Mouse (Mus musculus) hindbrain, postnatal 0 days (tissue): ENCODE results near the gene Adam17. TPM values are rescaled to one million over a fixed set of nuclear protein-coding genes. Genes with fewer than 3 reads are reported as not detected.
A peak's percentile ranks its signal among the peaks of the same experiment; 100 is the strongest.

Source experiments
- ATAC-seq: fragments of 200-750 bp; cut with Nextera tagmentation; 2 replicates; pipeline ENCODE4 v1.8.0; 2017; ENCODE audit warnings: mild to moderate bottlenecking, moderate TSS enrichment, moderate library complexity
- DNase-seq: peaks from one replicate; pipeline ENCODE4 v3.0.0-alpha.2; 2015; ENCODE audit warnings: low spot score
- H3K27ac ChIP-seq: fragments of 300-500 bp; sonication (generic); 2 replicates; pipeline ENCODE4 v1.5.1; 2014; ENCODE audit warnings: mild to moderate bottlenecking
- H3K27me3 ChIP-seq: fragments of 300-500 bp; sonication (generic); 2 replicates; pipeline ENCODE4 v1.6.1; 2014; ENCODE audit warnings: low read length, mixed read lengths; ENCODE audit not compliant: insufficient read depth
- H3K36me3 ChIP-seq: fragments of 300-500 bp; sonication (generic); 2 replicates; pipeline ENCODE4 v1.6.1; 2014; ENCODE audit warnings: low read length, mixed read lengths; ENCODE audit not compliant: insufficient read depth
- H3K4me1 ChIP-seq: fragments of 300-500 bp; sonication (generic); 2 replicates; pipeline ENCODE4 v1.6.1; 2014; ENCODE audit warnings: antibody characterized with exemption, low read length, mixed read lengths; ENCODE audit not compliant: insufficient read depth
- H3K4me2 ChIP-seq: fragments of 300-500 bp; sonication (generic); 2 replicates; pipeline ENCODE4 v1.6.1; 2014; ENCODE audit warnings: low read depth, mild to moderate bottlenecking, low read length, moderate library complexity, mixed read lengths
- H3K4me3 ChIP-seq: fragments of 300-500 bp; sonication (generic); 2 replicates; pipeline ENCODE4 v1.5.1; 2014; ENCODE audit warnings: low read length
- H3K9ac ChIP-seq: fragments of 300-500 bp; sonication (generic); replicated peaks from 2 replicates; pipeline ENCODE4 v1.6.1; 2014; ENCODE audit warnings: mild to moderate bottlenecking, low read length, moderate library complexity, mixed read lengths
- H3K9me3 ChIP-seq: fragments of 300-500 bp; sonication (generic); 2 replicates; pipeline ENCODE4 v1.6.1; 2016; ENCODE audit warnings: low read length, mixed read lengths
- CTCF ChIP-seq: IDR thresholded peaks from 2 replicates; pipeline ENCODE4 v1.5.1; 2016; ENCODE audit warnings: antibody characterized with exemption, control low read depth, low read depth
- WGBS: fragments of 180-500 bp; shearing (Covaris S2); extraction: QIAGEN DNeasy Blood & Tissue Kit; methylation state at CpG from one replicate; pipeline ENCODE4 v1.1.7; 2014; 5-methylcytosine and 5-hydroxymethylcytosine counted together
- polyA plus RNA-seq: library from polyadenylated mRNA; unstranded; fragments of >200 nt; fragmentation: Nextera tagmentation; extraction: Ambion mirVana; gene quantifications from 2 replicates; pipeline ENCODE4 v1.2.1, GENCODE M21; 2015
- total RNA-seq: library from RNA; depleted of rRNA; stranded (reverse); fragments of >200 nt; gene quantifications from 2 replicates; pipeline ENCODE4 v1.2.3, GENCODE M21; 2014

Adam17 gene
- total and polyA plus RNA-seq, 2 experiments from 2014 or later = 13.9 to 18.9 TPM

DNA sequence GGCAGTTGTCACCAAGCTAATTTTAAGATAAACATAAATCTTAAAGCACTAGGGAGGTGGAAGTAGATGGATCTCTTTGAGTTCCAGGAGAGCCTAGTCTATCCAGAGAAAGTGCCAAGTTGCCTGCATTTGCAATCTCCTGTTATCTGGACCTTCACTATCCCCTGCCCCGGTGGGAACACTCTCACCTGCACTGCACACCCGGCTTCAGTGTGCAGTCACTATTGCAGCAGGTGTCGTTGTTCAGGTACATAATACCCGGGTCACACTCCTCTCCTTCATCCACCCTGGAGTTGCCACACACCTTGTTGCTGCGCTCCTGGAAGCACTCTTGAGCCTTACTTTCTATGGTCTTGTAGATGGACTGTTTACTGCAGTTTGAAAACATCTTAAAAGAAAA lies 39.7 kb downstream of the Adam17 start:
- Histone ChIP-seq H3K4me1 (no peaks in the 10 kb centered on the region), H3K9me3 (no peaks in the 10 kb centered on the region), H3K4me3 (no peak overlapping the region), H3K4me2 (no peak overlapping the region), H3K27me3 (no peaks in the 10 kb centered on the region), H3K9ac (no peak overlapping the region), H3K27ac (no peak overlapping the region), H3K36me3 (peaks cover 19% of the 10 kb centered on the region)
- ATAC-seq (no peak), DNase-seq (no peak)
- WGBS = 97% methylated on average over 5 of the region's 5 CpGs
- no peak for TF ChIP-seq CTCF

DNA sequence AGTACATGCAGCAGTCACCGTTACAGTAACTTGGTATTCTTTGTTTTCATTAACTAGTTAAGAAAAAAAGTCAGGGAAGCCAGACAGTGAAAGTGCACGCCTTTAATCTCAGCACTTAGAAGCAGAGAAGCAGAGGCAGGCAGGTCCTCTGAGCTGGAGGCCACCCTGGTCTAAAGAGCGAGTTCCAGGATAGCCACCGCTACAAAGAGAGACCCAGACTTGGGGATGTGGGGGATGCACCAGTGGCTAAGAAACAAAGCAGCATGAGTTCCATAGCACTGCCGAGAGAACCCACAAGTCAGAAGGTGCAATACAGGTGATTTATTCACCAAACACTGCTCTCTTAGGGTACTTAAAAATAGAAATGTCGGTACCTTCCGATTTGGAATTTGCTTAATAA lies 40.4 kb downstream of the Adam17 start:
- TF ChIP-seq CTCF = no peak
- WGBS = 97% methylated on average over 7 of the region's 7 CpGs
- Histone ChIP-seq H3K4me2 (no peak overlapping the region), H3K27ac (no peak overlapping the region), H3K27me3 (no peaks in the 10 kb centered on the region), H3K36me3 (peaks cover 17% of the 10 kb centered on the region), H3K9me3 (no peaks in the 10 kb centered on the region), H3K4me1 (no peaks in the 10 kb centered on the region), H3K4me3 (no peak overlapping the region), H3K9ac (no peak overlapping the region)
- ATAC-seq (no peak), DNase-seq (no peak)

DNA sequence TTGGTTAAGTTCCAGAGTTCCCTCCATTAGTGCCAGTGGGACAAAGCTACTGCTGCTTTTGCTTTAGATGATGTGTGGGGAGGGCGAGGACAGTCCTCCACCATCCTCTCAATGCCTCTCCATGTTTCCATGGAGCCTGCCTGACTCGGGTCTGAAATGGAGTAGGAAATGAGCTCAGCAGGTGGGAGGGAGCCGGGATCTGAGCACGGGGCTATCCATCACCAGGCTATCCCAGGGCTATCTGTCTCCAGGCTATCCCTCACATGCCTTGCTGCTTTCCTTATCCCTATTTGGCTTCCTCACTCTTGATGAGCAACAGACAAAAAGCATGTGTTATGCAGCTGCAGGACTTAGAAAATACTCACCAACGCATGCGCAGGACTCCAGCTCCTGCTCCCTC lies 41.7 kb downstream of the Adam17 start:
- Histone ChIP-seq H3K4me1 (no peaks in the 10 kb centered on the region), H3K9me3 (no peaks in the 10 kb centered on the region), H3K36me3 (peaks cover 22% of the 10 kb centered on the region), H3K27me3 (no peaks in the 10 kb centered on the region), H3K9ac (no peak overlapping the region), H3K4me3 (no peak overlapping the region), H3K27ac (no peak overlapping the region), H3K4me2 (no peak overlapping the region)
- no peak for DNase-seq
- no peak for ATAC-seq
- WGBS = 68% methylated on average over 6 of the region's 6 CpGs
- TF ChIP-seq CTCF = no peak

DNA sequence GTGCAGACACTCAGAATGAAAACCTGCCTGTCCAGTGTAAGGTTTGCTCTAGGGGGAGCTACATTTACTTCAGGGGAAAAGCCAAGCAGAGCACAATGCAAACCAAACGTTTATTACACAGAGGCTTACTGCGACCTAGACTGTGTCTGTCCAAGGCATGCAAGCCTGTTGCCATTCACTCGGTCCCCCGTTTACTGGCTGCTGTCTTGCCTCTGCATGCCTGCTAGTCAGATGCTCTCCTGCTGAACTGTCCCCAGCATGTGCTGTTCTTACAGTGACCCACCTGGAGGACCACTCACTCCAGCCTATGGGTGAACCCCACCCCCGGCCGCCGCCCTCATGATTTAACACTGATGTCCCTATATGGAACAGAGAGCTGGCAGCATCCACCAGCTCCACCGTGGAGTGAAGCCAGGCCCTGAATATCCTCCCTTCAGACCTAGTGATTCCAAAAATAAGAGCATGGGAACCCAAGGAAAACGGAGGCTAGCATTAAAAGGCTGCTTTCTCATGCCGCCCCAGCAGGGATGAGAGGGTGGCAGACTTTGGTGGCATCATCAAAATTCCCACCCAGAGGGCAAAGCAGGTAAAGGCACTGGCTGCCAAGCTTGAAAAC lies 42.4 kb downstream of the Adam17 start:
- Histone ChIP-seq H3K27me3 (no peaks in the 10 kb centered on the region), H3K4me2 (no peak overlapping the region), H3K36me3 (peaks cover 22% of the 10 kb centered on the region), H3K9ac (no peak overlapping the region), H3K27ac (no peak overlapping the region), H3K4me1 (no peaks in the 10 kb centered on the region), H3K9me3 (no peaks in the 10 kb centered on the region), H3K4me3 (no peak overlapping the region)
- no peak for DNase-seq
- no peak for ATAC-seq
- WGBS = 89% methylated on average over 10 of the region's 10 CpGs
- peak; percentile 4; the same call in 1 of the 2 replicates for TF ChIP-seq CTCF

DNA sequence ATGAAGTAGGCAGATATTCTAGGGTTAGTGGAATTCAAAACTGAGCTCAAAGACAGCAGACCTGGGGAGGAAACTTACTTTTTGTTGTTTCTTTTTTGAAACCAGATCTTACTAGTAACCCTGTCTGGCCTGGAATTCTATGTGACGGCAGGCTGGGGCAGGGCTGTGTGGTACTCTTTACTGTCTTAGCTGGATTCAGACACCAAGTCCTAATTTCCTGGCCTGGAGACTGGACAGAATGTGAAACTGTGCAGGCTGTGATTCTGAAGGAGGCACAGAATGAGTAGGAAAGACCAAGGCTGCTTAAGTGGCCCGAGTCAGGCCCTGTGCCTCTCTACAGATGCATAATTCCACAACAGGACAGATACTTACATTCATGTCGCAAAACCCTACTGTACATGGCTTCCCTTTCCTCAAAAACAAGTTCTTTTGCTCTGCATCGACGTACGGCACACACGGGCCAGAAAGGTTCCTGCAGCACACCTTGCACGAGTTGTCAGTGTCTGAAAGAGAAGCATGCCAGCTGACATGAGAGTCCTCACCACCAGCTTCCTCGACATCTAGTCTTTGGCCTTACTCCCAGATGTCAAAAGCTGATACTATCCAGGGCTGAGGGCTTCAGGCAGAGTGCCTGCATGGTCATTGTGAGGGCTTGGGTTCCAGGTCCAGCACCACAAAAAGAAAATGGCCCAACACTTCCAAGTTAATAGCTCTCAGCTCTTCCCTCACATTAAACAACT lies 43.6 kb downstream of the Adam17 start:
- TF ChIP-seq CTCF = no peak
- peaks cover 32% of the 10 kb centered on the region for H3K36me3 ChIP-seq
- DNase-seq (no peak), ATAC-seq (no peak)
- H3K9ac ChIP-seq = no peak overlapping the region
- H3K4me2 ChIP-seq = no peak overlapping the region
- no peak overlapping the region for H3K4me3 ChIP-seq
- H3K27ac ChIP-seq = no peak overlapping the region
- 88% methylated on average over 9 of the region's 9 CpGs for WGBS
- no peaks in the 10 kb centered on the region for H3K27me3 ChIP-seq
- no peaks in the 10 kb centered on the region for H3K4me1 ChIP-seq
- H3K9me3 ChIP-seq = no peaks in the 10 kb centered on the region

DNA sequence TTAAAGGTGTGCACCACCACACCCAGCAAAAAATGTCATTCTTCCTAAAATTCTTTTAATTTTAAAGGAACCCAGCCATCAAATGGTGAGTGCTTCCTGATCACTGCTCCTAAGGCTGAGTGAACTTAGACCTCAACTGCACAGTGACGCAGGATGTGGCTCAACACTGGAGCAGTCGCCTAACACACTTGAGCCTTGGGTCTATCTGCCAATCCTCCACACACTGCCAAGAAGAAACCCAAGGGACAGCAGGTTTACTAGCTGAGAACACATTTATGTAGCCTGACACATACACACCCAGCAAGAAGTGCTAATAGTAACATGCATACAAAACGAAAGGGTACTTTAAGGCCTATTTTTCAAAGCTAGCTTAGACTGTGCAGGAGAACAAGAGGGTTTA lies 47.1 kb downstream of the Adam17 start:
- 84% methylated on average over 3 of the region's 3 CpGs for WGBS
- Histone ChIP-seq H3K27me3 (no peaks in the 10 kb centered on the region), H3K4me1 (no peaks in the 10 kb centered on the region), H3K36me3 (peaks cover 37% of the 10 kb centered on the region), H3K27ac (no peak overlapping the region), H3K4me2 (no peak overlapping the region), H3K4me3 (no peak overlapping the region), H3K9me3 (no peaks in the 10 kb centered on the region), H3K9ac (no peak overlapping the region)
- DNase-seq (no peak), ATAC-seq (no peak)
- no peak for TF ChIP-seq CTCF

DNA sequence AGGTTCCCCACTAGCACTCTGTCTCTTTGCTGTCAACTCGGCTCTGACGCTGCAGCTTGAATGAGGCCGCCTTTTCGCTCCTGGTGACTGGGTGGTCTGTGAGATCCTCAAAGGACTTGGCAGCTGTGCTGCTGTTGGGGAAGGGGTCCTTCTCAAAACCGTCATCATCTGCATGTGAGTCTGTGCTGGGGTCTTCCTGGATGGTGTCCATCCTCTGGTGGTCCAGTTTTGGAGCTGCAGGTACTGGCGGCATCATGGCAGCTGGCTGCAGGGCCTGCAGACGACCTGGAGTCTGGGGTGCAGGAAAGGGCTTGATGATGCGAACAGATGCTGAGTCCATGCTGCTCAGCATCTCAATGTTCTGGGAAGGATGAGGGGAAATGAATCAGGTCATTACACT lies 48.2 kb downstream of the Adam17 start:
- Histone ChIP-seq H3K9me3 (no peaks in the 10 kb centered on the region), H3K4me1 (no peaks in the 10 kb centered on the region), H3K4me3 (no peak overlapping the region), H3K36me3 (peaks cover 37% of the 10 kb centered on the region), H3K9ac (no peak overlapping the region), H3K4me2 (no peak overlapping the region), H3K27ac (no peak overlapping the region), H3K27me3 (no peaks in the 10 kb centered on the region)
- ATAC-seq = no peak
- WGBS = 90% methylated on average over 8 of the region's 8 CpGs
- no peak for TF ChIP-seq CTCF
- no peak for DNase-seq
